Mouse (Mus musculus) lung, postnatal 0 days (tissue): ENCODE measurements around the gene Map2k1.

Source experiments
- CTCF ChIP-seq: IDR thresholded peaks from 2 replicates; pipeline ENCODE4 v1.5.1; 2016; ENCODE audit warnings: antibody characterized with exemption, mild to moderate bottlenecking
- EP300 ChIP-seq: IDR thresholded peaks from 2 replicates; pipeline ENCODE4 v1.6.1; 2016; ENCODE audit warnings: antibody characterized with exemption, mild to moderate bottlenecking, control low read depth

DNA sequence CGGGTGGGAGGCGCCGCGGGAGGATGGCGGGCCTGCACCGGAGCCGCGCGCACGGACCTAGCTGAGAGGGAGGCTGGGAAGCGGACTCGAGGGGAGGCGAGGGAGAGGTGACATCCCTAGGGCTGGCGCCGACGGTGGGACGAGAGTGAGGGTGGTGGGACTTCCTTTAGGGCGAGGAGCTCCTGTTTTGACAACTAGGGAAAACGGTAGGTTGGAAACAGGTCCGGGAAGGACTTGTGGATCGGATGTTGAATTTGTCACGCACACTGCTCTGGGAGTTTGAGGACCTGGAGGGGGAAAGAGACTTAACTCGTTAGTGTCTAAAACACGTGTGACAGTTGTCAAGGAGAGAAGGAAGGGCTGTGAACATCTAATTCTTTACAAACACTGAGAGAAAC, 28.3 kb upstream of the Map2k1 start:
- TF ChIP-seq CTCF (no peak), EP300 (no peak)
